Comparison of ENCODE assay signal across 16 mouse cellular contexts in the genomic region with DNA sequence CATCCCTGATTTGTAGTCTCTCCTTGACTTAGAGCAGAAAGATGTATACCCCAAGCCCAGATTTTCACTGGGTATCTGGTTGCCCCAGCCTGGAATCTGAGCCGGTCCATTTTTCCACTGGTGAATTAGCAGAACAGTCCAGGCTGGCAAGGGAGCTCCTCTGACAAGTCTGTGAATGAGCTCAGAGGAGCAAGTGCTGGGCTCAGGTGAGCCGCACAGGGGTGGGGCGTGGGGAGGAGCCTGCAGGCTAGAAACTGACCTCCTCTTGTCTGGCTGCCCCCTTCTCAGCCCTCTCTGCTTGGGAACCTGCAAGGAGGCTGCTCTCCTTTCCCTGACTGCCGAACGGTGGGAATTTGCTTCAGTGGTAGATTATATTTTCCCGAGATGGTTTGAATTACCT.
DNase-seq lines count a peak whose midpoint lies in the region; ATAC-seq and TF ChIP-seq lines count a peak whose summit lies in the region.
"Had no signal": no experiment of that assay in that cellular context is flagged by ENCODE, and none has a peak within 500 bp of the region (broad histone marks: within the 10 kb centered on the region; RNA-seq: fewer than 3 reads in every experiment).

No protein-coding gene starts in this region.

- H3K27ac ChIP-seq in hindbrain, embryonic 10.5 days: no peak overlapping the region
- no peak overlapping the region for H3K27ac ChIP-seq in hindbrain, postnatal 0 days
- 0 out of 2 replicates have a peak overlapping the region, but pooled peaks have one; percentile 35 for H3K27ac ChIP-seq in limb, embryonic 12.5 days
- H3K27ac ChIP-seq in stomach, postnatal 0 days (replicated peaks): no peak overlapping the region
- H3K27ac ChIP-seq: forebrain, embryonic 15.5 days had no signal

- no peaks in the 10 kb centered on the region for H3K9me3 ChIP-seq in hindbrain, embryonic 10.5 days
- no peaks in the 10 kb centered on the region for H3K9me3 ChIP-seq in hindbrain, postnatal 0 days (ENCODE audit: low read length)
- H3K9me3 ChIP-seq in limb, embryonic 12.5 days: no peaks in the 10 kb centered on the region
- no peaks in the 10 kb centered on the region for H3K9me3 ChIP-seq in stomach, postnatal 0 days (ENCODE audit: control insufficient read depth, low read length)
- H3K9me3 ChIP-seq: forebrain, embryonic 15.5 days had no signal

- intact Hi-C loops in left cerebral cortex, postnatal 14 days (cut with DNase I): no loop called here

- TF ChIP-seq CTCF in hindbrain, postnatal 0 days (IDR thresholded peaks at IDR 0.05; ENCODE audit: low read depth): no peak
- TF ChIP-seq CTCF in stomach, postnatal 0 days (IDR thresholded peaks at IDR 0.05; ENCODE audit: low read depth): no peak

- H3K4me1 ChIP-seq in hindbrain, embryonic 10.5 days (replicated peaks): peaks cover 5% of the 10 kb centered on the region
- no peaks in the 10 kb centered on the region for H3K4me1 ChIP-seq in hindbrain, postnatal 0 days (ENCODE audit: insufficient read depth, low read length)
- peaks cover 11% of the 10 kb centered on the region for H3K4me1 ChIP-seq in limb, embryonic 12.5 days (replicated peaks)
- 0 out of 2 replicates have a peak, but pooled peaks cover 4% of the 10 kb centered on the region for H3K4me1 ChIP-seq in stomach, postnatal 0 days (replicated peaks; ENCODE audit: control insufficient read depth, insufficient read depth)
- H3K4me1 ChIP-seq: forebrain, embryonic 15.5 days had no signal

- no peak overlapping the region for H3K9ac ChIP-seq in hindbrain, postnatal 0 days (replicated peaks; ENCODE audit: low read length)
- no peak overlapping the region for H3K9ac ChIP-seq in limb, embryonic 12.5 days (replicated peaks)
- no peak overlapping the region for H3K9ac ChIP-seq in stomach, postnatal 0 days (ENCODE audit: low read length)
- H3K9ac ChIP-seq: forebrain, embryonic 15.5 days had no signal

- 41% methylated on average over 6 of the region's 6 CpGs for WGBS in hindbrain, embryonic 10.5 days
- WGBS in hindbrain, postnatal 0 days: 56% methylated on average over 6 of the region's 6 CpGs
- 7% methylated on average over 6 of the region's 6 CpGs for WGBS in limb, embryonic 12.5 days
- 43% methylated on average over 6 of the region's 6 CpGs for WGBS in stomach, postnatal 0 days

- no peaks in the 10 kb centered on the region for H3K27me3 ChIP-seq in hindbrain, embryonic 10.5 days (ENCODE audit: insufficient read depth, poor library complexity, severe bottlenecking)
- no peaks in the 10 kb centered on the region for H3K27me3 ChIP-seq in hindbrain, postnatal 0 days (ENCODE audit: insufficient read depth, low read length)
- H3K27me3 ChIP-seq in limb, embryonic 12.5 days: no peaks in the 10 kb centered on the region; the same call in 1 of the 2 replicates
- H3K27me3 ChIP-seq in stomach, postnatal 0 days (ENCODE audit: control insufficient read depth, insufficient read depth, low read length): no peaks in the 10 kb centered on the region
- H3K27me3 ChIP-seq: forebrain, embryonic 15.5 days had no signal

- no peak for TF ChIP-seq EP300 in stomach, postnatal 0 days (optimal IDR thresholded peaks at IDR 0.05)

- H3K36me3 ChIP-seq in hindbrain, embryonic 10.5 days: no peaks in the 10 kb centered on the region
- H3K36me3 ChIP-seq in hindbrain, postnatal 0 days (ENCODE audit: insufficient read depth, low read length): no peaks in the 10 kb centered on the region
- H3K36me3 ChIP-seq in limb, embryonic 12.5 days: no peaks in the 10 kb centered on the region
- no peaks in the 10 kb centered on the region for H3K36me3 ChIP-seq in stomach, postnatal 0 days (ENCODE audit: control insufficient read depth, insufficient read depth, low read length)
- H3K36me3 ChIP-seq: forebrain, embryonic 15.5 days had no signal

- ATAC-seq in hindbrain, postnatal 0 days: no peak
- peak; percentile 64; the same call in 1 of the 2 replicates for ATAC-seq in limb, embryonic 12.5 days (ENCODE audit: insufficient number of reproducible peaks, insufficient read depth, low FRiP score, low TSS enrichment, low read depth)
- no peak; the same call in 1 of the 2 replicates for ATAC-seq in stomach, postnatal 0 days (ENCODE audit: low FRiP score, low TSS enrichment)
- ATAC-seq: activated CD4-positive, CD25-positive, alpha-beta regulatory T cell, adult 4 months; forebrain, embryonic 15.5 days; inflammation-experienced regulatory T-cells, adult 6 months had no signal

- H3K4me3 ChIP-seq in hindbrain, embryonic 10.5 days: no peak overlapping the region
- H3K4me3 ChIP-seq in hindbrain, postnatal 0 days (ENCODE audit: low read length): no peak overlapping the region
- H3K4me3 ChIP-seq in limb, embryonic 12.5 days (replicated peaks): no peak overlapping the region
- no peak overlapping the region for H3K4me3 ChIP-seq in stomach, postnatal 0 days (ENCODE audit: low read depth, low read length)
- H3K4me3 ChIP-seq: forebrain, embryonic 15.5 days had no signal

- no peak overlapping the region for H3K4me2 ChIP-seq in hindbrain, postnatal 0 days (ENCODE audit: low read depth, low read length)
- H3K4me2 ChIP-seq in limb, embryonic 12.5 days: peak overlapping the region; percentile 26
- no peak overlapping the region for H3K4me2 ChIP-seq in stomach, postnatal 0 days (replicated peaks; ENCODE audit: low read depth)
- H3K4me2 ChIP-seq: forebrain, embryonic 15.5 days; liver, embryonic 11.5 days had no signal

- DNase-seq in hindbrain, embryonic 10.5 days (ENCODE audit: low spot score): peak; percentile 10
- DNase-seq in hindbrain, postnatal 0 days (ENCODE audit: low spot score): no peak
- peak; percentile 24 for DNase-seq in urinary bladder, postnatal 14 days (ENCODE audit: low spot score)
- no peak for DNase-seq in urinary bladder, adult 2 months (ENCODE audit: low spot score)
- DNase-seq in stomach, postnatal 0 days (ENCODE audit: low spot score): peak; percentile 56
- no peak for DNase-seq in cerebellum, adult 9-10 months
- no peak for DNase-seq in left cerebral cortex, postnatal 14 days (ENCODE audit: low spot score in 2 of 2)
- DNase-seq: cerebellum, adult 11 months; heart, adult 18-20 months; heart, postnatal 36 days; thymus, postnatal 14 days had no signal

Comparison
In these comparisons a context has a peak if more than half of its experiments do, and no peak if none do; other contexts are left out.
1. DNase-seq: peak in hindbrain, embryonic 10.5 days (single experiment), urinary bladder, postnatal 14 days (single experiment) and stomach, postnatal 0 days (single experiment); none in hindbrain, postnatal 0 days (single experiment), urinary bladder, adult 2 months (single experiment), cerebellum, adult 9-10 months (single experiment) and left cerebral cortex, postnatal 14 days (0 of 2).